Mouse (Mus musculus): ENCODE measurements at regions not wholly inside any gene's neighbourhood (a gene's known extent, or its start where the extent isn't known, plus 50 kb on each side); places are given as distances from the start of the nearest gene placed in this dataset.
"Not testable (repeated sequence)": the region's sequence is repeated elsewhere in the genome, so short reads cannot be mapped to it uniquely, and the experiment has no call there.

DNA sequence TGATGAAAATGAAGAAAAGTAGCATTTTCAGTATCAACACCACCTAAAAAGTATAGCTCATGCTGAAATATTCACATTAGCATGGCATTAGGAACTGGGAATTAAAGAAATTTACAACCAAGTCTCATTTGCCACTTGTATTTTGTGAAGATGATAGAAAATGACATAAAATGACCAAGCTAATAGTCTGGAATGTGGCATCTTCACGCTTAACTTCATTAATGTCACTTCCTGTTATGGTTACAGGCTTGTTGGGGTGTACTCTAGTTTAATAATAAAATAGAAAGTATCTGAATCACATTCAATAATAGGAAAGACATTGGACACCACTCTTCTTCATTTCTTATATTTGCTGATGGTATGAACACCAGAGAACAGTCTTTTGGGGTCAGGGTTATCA, 167.1 kb downstream of the Pcdh17 start:
- 92% methylated on average over 1 of the region's 1 CpGs for whole genome bisulfite sequencing
- H3K4me1 ChIP-seq = peaks cover 5% of the 10 kb centered on the region; the same call in 1 of the 2 replicates
- H3K27ac ChIP-seq = no peak overlapping the region
- H3K27me3 ChIP-seq (ENCODE audit: poor library complexity, severe bottlenecking) = no peaks in the 10 kb centered on the region
- no peak overlapping the region for H3K4me3 ChIP-seq
- H3K36me3 ChIP-seq (replicated peaks) = no peaks in the 10 kb centered on the region
- H3K9me3 ChIP-seq = no peaks in the 10 kb centered on the region
- DNase-seq (ENCODE audit: extremely low spot score, low spot score) = no peak

- Histone ChIP-seq H3K4me1 (peaks cover 15% of the 10 kb centered on the region), H3K4me3 (no peak overlapping the region), H3K9me3 (no peaks in the 10 kb centered on the region), H3K36me3 (replicated peaks) (no peaks in the 10 kb centered on the region), H3K27ac (no peak overlapping the region), H3K27me3 (ENCODE audit: poor library complexity, severe bottlenecking) (no peaks in the 10 kb centered on the region)
- WGBS = 17% methylated on average over 4 of the region's 4 CpGs
- DNase-seq (ENCODE audit: extremely low spot score, low spot score) = no peak
Measured at GRCm38 (mm10) chr14:84612551-84612950, 169.2 kb downstream of the Pcdh17 start.

GRCm38 (mm10) chr14:84645026-84645425, 201.7 kb downstream of the Pcdh17 start:
- no peak overlapping the region for H3K27ac ChIP-seq
- no peaks in the 10 kb centered on the region for H3K27me3 ChIP-seq (ENCODE audit: poor library complexity, severe bottlenecking)

DNA sequence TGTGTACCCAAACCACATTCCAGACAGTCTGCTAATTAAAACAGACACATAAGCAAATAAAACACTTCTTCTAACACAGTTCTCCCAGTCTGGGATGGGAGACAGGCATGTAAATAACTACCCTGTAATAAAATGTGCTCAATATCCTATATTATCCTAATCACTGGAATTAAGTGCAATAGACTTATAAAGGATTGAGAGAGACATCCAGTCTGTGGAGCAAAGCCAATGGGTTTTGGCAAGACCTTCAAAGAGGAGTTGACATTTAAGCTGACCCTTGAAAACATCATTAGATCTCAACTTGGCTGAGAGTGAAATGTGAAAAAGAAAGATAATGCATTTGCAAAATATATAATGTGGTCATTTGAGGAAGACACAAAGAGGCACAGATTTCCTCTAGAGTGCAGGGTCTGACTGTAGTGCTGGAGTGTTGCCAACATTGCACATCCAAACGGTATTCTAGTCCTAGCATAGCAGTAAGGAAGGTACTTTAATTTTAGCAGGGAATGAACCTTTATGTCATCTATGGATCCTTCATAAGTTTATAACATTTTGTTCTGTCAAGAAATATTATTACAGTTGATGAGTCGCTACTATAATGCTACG, 202.7 kb downstream of the Pcdh17 start:
- Histone ChIP-seq H3K27ac (no peak overlapping the region), H3K27me3 (ENCODE audit: poor library complexity, severe bottlenecking) (no peaks in the 10 kb centered on the region), H3K36me3 (replicated peaks) (no peaks in the 10 kb centered on the region), H3K9me3 (no peaks in the 10 kb centered on the region), H3K4me1 (peaks cover 4% of the 10 kb centered on the region; the same call in 1 of the 2 replicates), H3K4me3 (no peak overlapping the region)
- 85% methylated on average over 3 of the region's 3 CpGs for WGBS
- DNase-seq (ENCODE audit: extremely low spot score, low spot score) = no peak

More at GRCm38 (mm10) chr14:84645026-84645425, 201.7 kb downstream of the Pcdh17 start:
- peaks cover 4% of the 10 kb centered on the region; the same call in 1 of the 2 replicates for H3K4me1 ChIP-seq
- no peak for DNase-seq (ENCODE audit: extremely low spot score, low spot score)
- no peaks in the 10 kb centered on the region for H3K36me3 ChIP-seq (replicated peaks)
- H3K9me3 ChIP-seq = no peaks in the 10 kb centered on the region
- 47% methylated on average over 1 of the region's 1 CpGs for WGBS
- no peak overlapping the region for H3K4me3 ChIP-seq

GRCm38 (mm10) chr14:84659206-84659775, 215.9 kb downstream of the Pcdh17 start:
- H3K27me3 ChIP-seq (ENCODE audit: poor library complexity, severe bottlenecking) = no peaks in the 10 kb centered on the region
- no peaks in the 10 kb centered on the region for H3K36me3 ChIP-seq (replicated peaks)
- H3K4me1 ChIP-seq = peaks cover 13% of the 10 kb centered on the region
- 0 out of 2 replicates have a peak, but pooled peaks cover 3% of the 10 kb centered on the region for H3K9me3 ChIP-seq
- DNase-seq (ENCODE audit: extremely low spot score, low spot score) = no peak
- H3K4me3 ChIP-seq = no peak overlapping the region
- WGBS = 16% methylated on average over 6 of the region's 6 CpGs
- peak overlapping the region; percentile 53; the same call in 1 of the 2 replicates for H3K27ac ChIP-seq

DNA sequence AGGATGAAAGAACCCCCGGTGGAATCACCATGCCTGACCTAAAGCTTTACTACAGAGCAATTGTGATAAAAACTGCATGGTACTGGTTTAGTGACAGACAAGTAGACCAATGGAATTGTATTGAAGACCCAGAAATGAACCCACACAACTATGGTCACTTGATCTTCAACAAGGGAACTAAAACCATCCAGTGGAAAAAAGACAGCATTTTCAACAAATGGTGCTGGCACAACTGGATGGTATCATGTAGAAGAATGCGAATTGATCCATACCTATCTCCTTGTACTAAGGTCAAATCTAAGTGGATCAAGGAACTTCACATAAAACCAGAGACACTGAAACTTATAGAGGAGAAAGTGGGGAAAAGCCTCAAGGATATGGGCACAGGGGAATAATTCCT, 224.3 kb downstream of the Pcdh17 start:
- H3K4me1 ChIP-seq; H3K27ac ChIP-seq; DNase-seq (ENCODE audit: extremely low spot score, low spot score); H3K9me3 ChIP-seq; H3K27me3 ChIP-seq (ENCODE audit: poor library complexity, severe bottlenecking); H3K36me3 ChIP-seq (replicated peaks); H3K4me3 ChIP-seq: not testable (repeated sequence)
- 93% methylated on average over 2 of the region's 2 CpGs for WGBS

- Histone ChIP-seq H3K4me3 (no peak overlapping the region), H3K9me3 (no peaks in the 10 kb centered on the region), H3K27me3 (ENCODE audit: poor library complexity, severe bottlenecking) (no peaks in the 10 kb centered on the region), H3K27ac (no peak overlapping the region), H3K36me3 (replicated peaks) (no peaks in the 10 kb centered on the region), H3K4me1 (no peaks in the 10 kb centered on the region)
- DNase-seq (ENCODE audit: extremely low spot score, low spot score) = no peak
- 81% methylated on average over 7 of the region's 7 CpGs for WGBS
Measured at GRCm38 (mm10) chr14:84671678-84672472, 228.5 kb downstream of the Pcdh17 start.

DNA sequence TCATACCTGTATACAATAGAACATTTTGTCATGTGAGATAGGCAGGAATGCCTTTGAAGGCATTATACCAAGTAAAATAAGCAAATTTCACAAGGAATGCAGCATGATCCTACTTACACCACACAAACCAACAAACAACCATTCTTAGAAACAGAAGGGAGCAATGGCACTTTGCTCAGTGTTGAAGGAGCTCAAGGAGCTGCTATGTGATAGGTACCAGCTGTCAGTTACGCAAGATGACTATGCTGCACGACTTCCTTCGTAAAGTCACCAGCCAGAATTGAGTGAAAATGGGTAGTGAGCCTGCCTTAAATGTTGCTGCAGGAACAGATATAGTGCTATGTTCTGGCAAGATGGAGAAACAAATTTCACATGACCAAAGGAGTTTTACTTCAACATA, 243.5 kb downstream of the Pcdh17 start:
- DNase-seq (ENCODE audit: extremely low spot score, low spot score) = no peak
- WGBS = 84% methylated on average over 3 of the region's 3 CpGs
- no peak overlapping the region for H3K4me3 ChIP-seq
- no peak overlapping the region for H3K27ac ChIP-seq
- no peaks in the 10 kb centered on the region for H3K27me3 ChIP-seq (ENCODE audit: poor library complexity, severe bottlenecking)
- H3K4me1 ChIP-seq = no peaks in the 10 kb centered on the region
- no peaks in the 10 kb centered on the region for H3K9me3 ChIP-seq
- no peaks in the 10 kb centered on the region for H3K36me3 ChIP-seq (replicated peaks)

- no peaks in the 10 kb centered on the region for H3K27me3 ChIP-seq (ENCODE audit: poor library complexity, severe bottlenecking)
Measured at GRCm38 (mm10) chr14:84690810-84691209, 247.4 kb downstream of the Pcdh17 start.

More at GRCm38 (mm10) chr14:84690810-84691209, 247.4 kb downstream of the Pcdh17 start:
- DNase-seq (ENCODE audit: extremely low spot score, low spot score) = no peak
- Histone ChIP-seq H3K4me3 (no peak overlapping the region), H3K4me1 (no peaks in the 10 kb centered on the region), H3K27ac (no peak overlapping the region), H3K36me3 (replicated peaks) (no peaks in the 10 kb centered on the region), H3K9me3 (no peaks in the 10 kb centered on the region)
- WGBS = 79% methylated on average over 3 of the region's 3 CpGs

Data from forebrain, embryonic 10.5 days (tissue).